Mouse (Mus musculus) liver, adult (tissue): ENCODE results near the gene Hist3h2ba.

ENCODE experiments used
- GATA4 ChIP-seq: IDR thresholded peaks from 2 replicates; pipeline ENCODE4 v1.6.1; 2014; ENCODE audit warnings: mild to moderate bottlenecking, low read length; ENCODE audit not compliant: insufficient replicate concordance

Gene Hist3h2ba

GRCm38 (mm10) chr11:58983691-58984341 lies 35.1 kb downstream of the Hist3h2ba start:
- no peak for TF ChIP-seq GATA4

GRCm38 (mm10) chr11:58984657-58985056 lies 35.9 kb downstream of the Hist3h2ba start:
- TF ChIP-seq GATA4, result no peak

- no peak for TF ChIP-seq GATA4
Observed at GRCm38 (mm10) chr11:58985299-58985917, 36.7 kb downstream of the Hist3h2ba start.

GRCm38 (mm10) chr11:58989166-58989565 lies 40.4 kb downstream of the Hist3h2ba start:
- no peak for TF ChIP-seq GATA4

GRCm38 (mm10) chr11:58990141-58990540 lies 41.4 kb downstream of the Hist3h2ba start:
- TF ChIP-seq GATA4, result no peak

GRCm38 (mm10) chr11:58990794-58991193 lies 42.1 kb downstream of the Hist3h2ba start:
- TF ChIP-seq GATA4, result no peak

GRCm38 (mm10) chr11:58991911-58992310 lies 43.2 kb downstream of the Hist3h2ba start:
- TF ChIP-seq GATA4, result no peak

- TF ChIP-seq GATA4, result no peak
Observed at GRCm38 (mm10) chr11:58993091-58993670, 44.5 kb downstream of the Hist3h2ba start.

GRCm38 (mm10) chr11:58994337-58994826 lies 45.7 kb downstream of the Hist3h2ba start:
- TF ChIP-seq GATA4, result no peak

- no peak for TF ChIP-seq GATA4
Observed at GRCm38 (mm10) chr11:58995061-58995806, 46.5 kb downstream of the Hist3h2ba start.

GRCm38 (mm10) chr11:58995807-58996370 lies 47.2 kb downstream of the Hist3h2ba start:
- no peak for TF ChIP-seq GATA4

- TF ChIP-seq GATA4, result no peak
Observed at GRCm38 (mm10) chr11:58997541-58997940, 48.8 kb downstream of the Hist3h2ba start.
